Mouse (Mus musculus) intestine, embryonic 16.5 days (tissue): ENCODE results near the gene Lamb2. TPM values are rescaled to one million over a fixed set of nuclear protein-coding genes. Genes with fewer than 3 reads are reported as not detected.

Experiments
- ATAC-seq: fragments of 200-750 bp; cut with Nextera tagmentation; 2 replicates; pipeline ENCODE4 v1.8.0; 2017; ENCODE audit warnings: moderate TSS enrichment, moderate library complexity
- H3K27ac ChIP-seq: fragments of 300-500 bp; sonication (generic); 2 replicates; pipeline ENCODE4 v1.5.1; 2014; ENCODE audit warnings: mild to moderate bottlenecking, low read length
- H3K27me3 ChIP-seq: fragments of 300-500 bp; sonication (generic); replicated peaks from 2 replicates; pipeline ENCODE4 v1.6.1; 2014; ENCODE audit warnings: low read length, control low read depth, mixed read lengths; ENCODE audit not compliant: control insufficient read depth, insufficient read depth
- H3K36me3 ChIP-seq: fragments of 300-500 bp; sonication (generic); 2 replicates; pipeline ENCODE4 v1.6.1; 2014; ENCODE audit warnings: low read length, control low read depth; ENCODE audit not compliant: control insufficient read depth, insufficient read depth
- H3K4me1 ChIP-seq: fragments of 300-500 bp; sonication (generic); 2 replicates; pipeline ENCODE4 v1.6.1; 2014; ENCODE audit warnings: low read length, control low read depth, mixed read lengths; ENCODE audit not compliant: control insufficient read depth, insufficient read depth
- H3K4me2 ChIP-seq: fragments of 300-500 bp; sonication (generic); 2 replicates; pipeline ENCODE4 v1.6.1; 2014; ENCODE audit warnings: low read depth, low read length, control low read depth
- H3K4me3 ChIP-seq: fragments of 300-500 bp; sonication (generic); 2 replicates; pipeline ENCODE4 v1.5.1; 2014; ENCODE audit warnings: mild to moderate bottlenecking, low read length
- H3K9ac ChIP-seq: fragments of 300-500 bp; sonication (generic); 2 replicates; pipeline ENCODE4 v1.6.1; 2014; ENCODE audit warnings: low read depth, low read length
- H3K9me3 ChIP-seq: fragments of 300-500 bp; sonication (generic); 2 replicates; pipeline ENCODE4 v1.6.1; 2016; ENCODE audit warnings: low read length, control low read depth; ENCODE audit not compliant: control insufficient read depth
- WGBS: fragments of 180-500 bp; shearing (Covaris S2); extraction: QIAGEN DNeasy Blood & Tissue Kit; methylation state at CpG from one replicate; pipeline ENCODE4 v1.1.7; 2014; 5-methylcytosine and 5-hydroxymethylcytosine counted together
- polyA plus RNA-seq: library from polyadenylated mRNA; unstranded; fragments of >200 nt; fragmentation: Nextera tagmentation; extraction: Ambion mirVana; gene quantifications from 2 replicates; pipeline ENCODE4 v1.2.1, GENCODE M21; 2015

Gene Lamb2
- polyA plus RNA-seq, 1 experiment from 2014 or later = 26.6 TPM

GRCm38 (mm10) chr9:108450292-108451169, 29.0 kb upstream of the Lamb2 start:
- WGBS = 59% methylated on average over 21 of the region's 21 CpGs
- Histone ChIP-seq H3K27ac (peak overlapping the region; percentile 66), H3K36me3 (no peaks in the 10 kb centered on the region; the same call in 1 of the 2 replicates), H3K4me2 (peak overlapping the region; percentile 98), H3K9me3 (no peaks in the 10 kb centered on the region), H3K27me3 (no peaks in the 10 kb centered on the region), H3K9ac (peak overlapping the region; percentile 46; the same call in 1 of the 2 replicates), H3K4me3 (peak overlapping the region; percentile 66), H3K4me1 (peaks cover 30% of the 10 kb centered on the region)
- peak; percentile 39 for ATAC-seq

- H3K27me3 ChIP-seq = no peaks in the 10 kb centered on the region
- peak overlapping the region; percentile 46; the same call in 1 of the 2 replicates for H3K9ac ChIP-seq
- peaks cover 30% of the 10 kb centered on the region for H3K4me1 ChIP-seq
- 74% methylated on average over 6 of the region's 6 CpGs for WGBS
- H3K4me3 ChIP-seq = peak overlapping the region; percentile 66
- peak overlapping the region; percentile 98 for H3K4me2 ChIP-seq
- H3K36me3 ChIP-seq = no peaks in the 10 kb centered on the region; the same call in 1 of the 2 replicates
- H3K27ac ChIP-seq = peak overlapping the region; percentile 66
- H3K9me3 ChIP-seq = no peaks in the 10 kb centered on the region
- ATAC-seq = no peak
Observed at GRCm38 (mm10) chr9:108451170-108451493, 28.4 kb upstream of the Lamb2 start.

- Histone ChIP-seq H3K9ac (peak overlapping the region; percentile 74), H3K27me3 (no peaks in the 10 kb centered on the region), H3K4me2 (peak overlapping the region; percentile 98), H3K4me1 (peaks cover 30% of the 10 kb centered on the region), H3K9me3 (no peaks in the 10 kb centered on the region), H3K4me3 (peak overlapping the region; percentile 66), H3K36me3 (no peaks in the 10 kb centered on the region; the same call in 1 of the 2 replicates), H3K27ac (peak overlapping the region; percentile 66)
- ATAC-seq = peak; percentile 9
- 57% methylated on average over 6 of the region's 6 CpGs for WGBS
Observed at GRCm38 (mm10) chr9:108451519-108452160, 27.9 kb upstream of the Lamb2 start.

- Histone ChIP-seq H3K36me3 (no peaks in the 10 kb centered on the region; the same call in 1 of the 2 replicates), H3K4me3 (peak overlapping the region; percentile 66), H3K27me3 (no peaks in the 10 kb centered on the region), H3K4me2 (peak overlapping the region; percentile 98), H3K9ac (peak overlapping the region; percentile 74), H3K27ac (peak overlapping the region; percentile 66), H3K4me1 (peaks cover 30% of the 10 kb centered on the region), H3K9me3 (no peaks in the 10 kb centered on the region)
- ATAC-seq = peak; percentile 88
- under 1% methylated on average over 38 of the region's 40 CpGs for WGBS
Observed at GRCm38 (mm10) chr9:108452291-108452906, 27.1 kb upstream of the Lamb2 start.

GRCm38 (mm10) chr9:108452911-108453310, 26.6 kb upstream of the Lamb2 start:
- Histone ChIP-seq H3K36me3 (no peaks in the 10 kb centered on the region; the same call in 1 of the 2 replicates), H3K4me1 (peaks cover 30% of the 10 kb centered on the region), H3K9ac (peak overlapping the region; percentile 74), H3K4me3 (peak overlapping the region; percentile 66), H3K27ac (peak overlapping the region; percentile 66), H3K4me2 (peak overlapping the region; percentile 98), H3K27me3 (no peaks in the 10 kb centered on the region), H3K9me3 (no peaks in the 10 kb centered on the region)
- 30% methylated on average over 6 of the region's 6 CpGs for WGBS
- no peak; the same call in 1 of the 2 replicates for ATAC-seq

- no peaks in the 10 kb centered on the region for H3K36me3 ChIP-seq
- H3K4me2 ChIP-seq = peak overlapping the region; percentile 98; the same call in 1 of the 2 replicates
- no peak for ATAC-seq
- no peak overlapping the region for H3K4me3 ChIP-seq
- no peaks in the 10 kb centered on the region for H3K27me3 ChIP-seq
- peak overlapping the region; percentile 74; the same call in 1 of the 2 replicates for H3K9ac ChIP-seq
- H3K4me1 ChIP-seq = peaks cover 30% of the 10 kb centered on the region
- no peaks in the 10 kb centered on the region for H3K9me3 ChIP-seq
- 67% methylated on average over 4 of the region's 4 CpGs for WGBS
- H3K27ac ChIP-seq = peak overlapping the region; percentile 66
Observed at GRCm38 (mm10) chr9:108453458-108453857, 26.1 kb upstream of the Lamb2 start.

- WGBS = 86% methylated on average over 6 of the region's 6 CpGs
- H3K4me2 ChIP-seq = no peak overlapping the region
- H3K36me3 ChIP-seq = no peaks in the 10 kb centered on the region
- H3K27me3 ChIP-seq = no peaks in the 10 kb centered on the region
- ATAC-seq = no peak
- H3K9me3 ChIP-seq = no peaks in the 10 kb centered on the region
- H3K4me3 ChIP-seq = no peak overlapping the region
- peaks cover 28% of the 10 kb centered on the region for H3K4me1 ChIP-seq
- H3K27ac ChIP-seq = no peak overlapping the region
- H3K9ac ChIP-seq = no peak overlapping the region
Observed at GRCm38 (mm10) chr9:108454429-108454828, 25.1 kb upstream of the Lamb2 start.

- no peak overlapping the region for H3K9ac ChIP-seq
- peaks cover 16% of the 10 kb centered on the region for H3K4me1 ChIP-seq
- no peaks in the 10 kb centered on the region for H3K36me3 ChIP-seq
- no peaks in the 10 kb centered on the region for H3K9me3 ChIP-seq
- no peak overlapping the region for H3K27ac ChIP-seq
- no peak overlapping the region for H3K4me2 ChIP-seq
- ATAC-seq = no peak
- 73% methylated on average over 12 of the region's 12 CpGs for WGBS
- H3K4me3 ChIP-seq = no peak overlapping the region
- H3K27me3 ChIP-seq = no peaks in the 10 kb centered on the region
Observed at GRCm38 (mm10) chr9:108455747-108456571, 23.6 kb upstream of the Lamb2 start.
